Mouse (Mus musculus) left cerebral cortex, adult 9 months (tissue): ENCODE results near the gene Mc1r.
A peak's percentile ranks its signal among the peaks of the same experiment; 100 is the strongest.
"Not testable (repeated sequence)": the region's sequence is repeated elsewhere in the genome, so short reads cannot be mapped to it uniquely, and the experiment has no call there.

Experiments
- DNase-seq, 2 experiments: peaks; one replicate each; pipeline ENCODE4 v3.0.0; 2022; ENCODE audit warnings: low spot score in 2 of 2

Gene Mc1r

GRCm38 (mm10) chr8:123431616-123432365 is 24.9 kb downstream of the Mc1r start:
- no peak for DNase-seq

- DNase-seq: no peak
Observed at GRCm38 (mm10) chr8:123432381-123432780, 25.5 kb downstream of the Mc1r start.

GRCm38 (mm10) chr8:123433241-123433974 is 26.5 kb downstream of the Mc1r start:
- DNase-seq: not testable (repeated sequence)

GRCm38 (mm10) chr8:123441788-123442187 is 34.9 kb downstream of the Mc1r start:
- no peak for DNase-seq

- no peak for DNase-seq
Observed at GRCm38 (mm10) chr8:123442351-123442750, 35.4 kb downstream of the Mc1r start.

- DNase-seq: peak; percentile 79 to 95
Observed at GRCm38 (mm10) chr8:123442871-123443575, 36.1 kb downstream of the Mc1r start.

- DNase-seq: no peak
Observed at GRCm38 (mm10) chr8:123443576-123443921, 36.6 kb downstream of the Mc1r start.

GRCm38 (mm10) chr8:123444131-123444530 is 37.2 kb downstream of the Mc1r start:
- no peak for DNase-seq

- DNase-seq: no peak
Observed at GRCm38 (mm10) chr8:123445981-123446380, 39.1 kb downstream of the Mc1r start.

GRCm38 (mm10) chr8:123446799-123447198 is 39.9 kb downstream of the Mc1r start:
- no peak for DNase-seq

- DNase-seq: no peak
Observed at GRCm38 (mm10) chr8:123450783-123451182, 43.9 kb downstream of the Mc1r start.

GRCm38 (mm10) chr8:123451747-123452146 is 44.8 kb downstream of the Mc1r start:
- DNase-seq: not testable (repeated sequence)

- no peak for DNase-seq
Observed at GRCm38 (mm10) chr8:123452149-123452548, 45.2 kb downstream of the Mc1r start.

- DNase-seq: no peak
Observed at GRCm38 (mm10) chr8:123453291-123453690, 46.4 kb downstream of the Mc1r start.

GRCm38 (mm10) chr8:123453951-123454350 is 47.0 kb downstream of the Mc1r start:
- no peak for DNase-seq

- DNase-seq: no peak
Observed at GRCm38 (mm10) chr8:123454559-123454958, 47.7 kb downstream of the Mc1r start.
